Mouse (Mus musculus) kidney, adult 10 weeks (tissue): ENCODE data around the gene Spata4. TPM values are rescaled to one million over a fixed set of nuclear protein-coding genes. Genes with fewer than 3 reads are reported as not detected.

ENCODE experiments used
- polyA plus RNA-seq: library from polyadenylated mRNA; stranded (reverse); fragments of 350-450 nt; fragmentation: Illumina TruSeq; extraction: RNeasy Lipid Tissue Mini Kit (QIAGEN cat#74804); gene quantifications from one replicate; pipeline ENCODE4 v1.2.3, GENCODE M21; 2014; ENCODE audit warnings: low read depth, low replicate concordance

The Spata4 gene
- polyA plus RNA-seq: 0.89 TPM

DNA sequence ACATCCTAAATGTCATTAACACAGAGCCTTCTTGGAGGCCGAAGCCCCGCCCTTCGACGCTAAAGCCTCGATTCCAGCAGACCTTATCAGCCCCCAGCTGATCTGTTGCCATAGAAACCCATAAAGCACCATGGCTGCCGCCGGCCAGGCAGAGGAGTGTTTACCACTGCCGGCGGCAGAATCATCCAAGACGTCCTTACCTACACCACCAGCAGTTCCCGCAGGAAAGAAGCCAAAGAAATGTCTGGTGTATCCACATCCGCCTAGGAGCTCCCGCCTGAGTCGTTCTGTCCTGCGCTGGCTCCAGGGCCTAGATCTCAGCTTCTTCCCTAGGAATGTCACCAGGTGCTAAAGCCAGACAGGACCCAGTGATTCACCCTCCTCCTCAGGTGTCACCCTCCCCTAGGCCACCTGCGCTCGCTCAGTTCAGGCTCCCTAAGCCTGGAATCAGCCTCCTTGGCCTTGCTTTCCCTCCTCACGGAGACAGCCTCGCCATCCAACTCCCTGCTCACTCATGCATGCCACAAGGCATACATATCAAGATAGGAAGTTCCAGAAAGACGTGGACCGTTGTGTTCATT is at the start of gene Spata4:
TSS of gene Spata4 (plus strand) at position 111 of the 581 bp plus-strand sequence.

Other genes starting within 250 kb of the Spata4 start
- gene Asb5, start 71.2 kb upstream of the Spata4 start, polyA plus RNA-seq: 1.2 TPM
- gene Spcs3, start 70.8 kb upstream of the Spata4 start, polyA plus RNA-seq: 165 TPM